Mouse (Mus musculus) lung, adult 2 months (tissue): ENCODE measurements at regions not wholly inside any gene's neighbourhood (a gene's known extent, or its start where the extent isn't known, plus 50 kb on each side); places are given as distances from the start of the nearest gene placed in this dataset.

ENCODE experiments used
- CTCF ChIP-seq: fragments of 200-500 bp; IDR thresholded peaks from 2 replicates; pipeline ENCODE4 v1.5.1; 2011; ENCODE audit warnings: mild to moderate bottlenecking, low read length, control low read depth; ENCODE audit not compliant: insufficient read depth
- POLR2A ChIP-seq: fragments of 200-500 bp; IDR thresholded peaks from 2 replicates; pipeline ENCODE4 v1.6.1; 2011; ENCODE audit warnings: low read depth, mild to moderate bottlenecking, control low read depth, low read length, borderline replicate concordance; ENCODE audit errors: extremely low read depth

DNA sequence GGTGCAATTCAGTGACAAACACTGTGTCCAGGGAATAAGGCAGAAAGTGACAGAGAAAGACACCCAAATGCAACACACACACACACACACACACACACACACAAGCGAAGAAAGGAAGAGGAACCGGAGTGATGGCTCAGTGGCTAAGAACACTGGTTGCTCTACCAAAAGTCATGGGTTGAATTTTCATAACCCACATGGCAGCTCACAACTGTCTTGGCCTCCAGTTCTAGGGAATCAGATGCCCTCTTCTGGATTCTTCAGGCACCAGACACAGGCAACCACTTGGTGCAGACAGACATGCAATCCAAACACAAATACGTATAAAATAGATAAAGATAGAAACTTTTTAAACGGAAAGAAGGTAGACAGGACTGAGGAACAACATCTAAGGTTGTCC, 618.4 kb upstream of the Cdh11 start:
- TF ChIP-seq CTCF (no peak), POLR2A (no peak)
